Mouse (Mus musculus) left cerebral cortex, adult 11 months (tissue): ENCODE data around the gene Ccdc54.
A peak's percentile ranks its signal among the peaks of the same experiment; 100 is the strongest.

Source experiments
- DNase-seq: peaks from one replicate; pipeline ENCODE4 v3.0.0; 2022; ENCODE audit warnings: low spot score

Ccdc54 gene

GRCm38 (mm10) chr16:50591054-50591453 lies at the start of gene Ccdc54:
Ccdc54 (minus strand) TSS chr16:50591154.
- no peak for DNase-seq

DNA sequence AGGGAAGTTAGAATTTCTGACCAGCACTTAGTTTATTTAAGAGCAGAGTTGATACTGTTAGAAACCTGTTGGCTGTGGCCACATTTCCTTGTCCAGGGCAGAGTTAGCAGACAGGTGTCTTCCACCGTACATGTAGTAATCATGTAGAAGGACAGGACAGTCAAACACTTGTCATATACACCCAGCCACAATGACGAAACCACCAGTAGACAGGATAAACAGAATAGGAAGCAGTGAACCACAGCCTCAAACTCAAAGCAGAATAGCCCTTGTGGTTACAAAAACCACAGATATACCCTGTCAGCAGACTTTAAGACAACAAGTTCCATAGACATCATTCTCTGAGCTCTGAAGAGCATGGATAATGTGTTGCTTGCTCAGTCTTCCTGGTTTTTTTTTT lies 41.6 kb upstream of the Ccdc54 start:
- DNase-seq: no peak

DNA sequence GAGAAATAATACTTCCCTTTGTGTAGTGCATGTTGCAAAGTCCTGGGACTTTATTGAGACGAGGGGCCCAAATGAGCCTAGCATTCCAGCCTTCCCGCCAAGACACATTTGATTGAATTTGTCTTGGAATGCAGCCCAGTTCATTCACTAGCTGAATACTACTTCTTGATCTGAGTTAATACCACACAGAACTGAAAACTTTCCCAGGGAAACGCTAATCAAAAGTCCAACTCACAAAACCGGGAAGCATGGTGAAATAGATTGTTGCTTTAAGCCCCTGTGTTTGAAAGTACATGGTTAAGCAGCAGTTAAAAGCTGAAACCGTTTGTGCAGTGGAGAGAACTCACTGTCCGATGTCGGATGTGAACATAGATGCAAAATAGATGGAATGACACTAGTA lies 24.6 kb upstream of the Ccdc54 start:
- no peak for DNase-seq

DNA sequence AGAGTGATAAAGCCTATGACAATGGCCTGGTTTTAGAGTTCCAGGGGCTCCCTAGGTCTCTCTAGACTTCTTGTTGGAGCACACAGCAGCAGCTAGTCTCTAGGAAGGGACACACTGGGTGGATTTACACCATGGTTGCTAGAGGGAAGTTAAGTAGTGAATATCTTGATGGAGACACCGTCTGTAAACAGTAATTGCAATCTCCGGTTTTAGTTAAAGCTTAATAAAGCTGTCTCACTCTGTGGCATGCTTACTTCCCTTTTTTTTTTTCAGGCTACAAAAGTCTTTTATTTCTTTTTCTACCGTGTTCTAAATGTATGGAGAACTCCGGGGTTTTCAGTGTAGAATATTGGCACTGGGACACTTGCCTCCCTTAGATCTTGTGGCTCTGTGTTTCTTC lies 22.0 kb upstream of the Ccdc54 start:
- no peak for DNase-seq

- peak; percentile 37 for DNase-seq
Observed at GRCm38 (mm10) chr16:50610580-50610979, 19.6 kb upstream of the Ccdc54 start.

DNA sequence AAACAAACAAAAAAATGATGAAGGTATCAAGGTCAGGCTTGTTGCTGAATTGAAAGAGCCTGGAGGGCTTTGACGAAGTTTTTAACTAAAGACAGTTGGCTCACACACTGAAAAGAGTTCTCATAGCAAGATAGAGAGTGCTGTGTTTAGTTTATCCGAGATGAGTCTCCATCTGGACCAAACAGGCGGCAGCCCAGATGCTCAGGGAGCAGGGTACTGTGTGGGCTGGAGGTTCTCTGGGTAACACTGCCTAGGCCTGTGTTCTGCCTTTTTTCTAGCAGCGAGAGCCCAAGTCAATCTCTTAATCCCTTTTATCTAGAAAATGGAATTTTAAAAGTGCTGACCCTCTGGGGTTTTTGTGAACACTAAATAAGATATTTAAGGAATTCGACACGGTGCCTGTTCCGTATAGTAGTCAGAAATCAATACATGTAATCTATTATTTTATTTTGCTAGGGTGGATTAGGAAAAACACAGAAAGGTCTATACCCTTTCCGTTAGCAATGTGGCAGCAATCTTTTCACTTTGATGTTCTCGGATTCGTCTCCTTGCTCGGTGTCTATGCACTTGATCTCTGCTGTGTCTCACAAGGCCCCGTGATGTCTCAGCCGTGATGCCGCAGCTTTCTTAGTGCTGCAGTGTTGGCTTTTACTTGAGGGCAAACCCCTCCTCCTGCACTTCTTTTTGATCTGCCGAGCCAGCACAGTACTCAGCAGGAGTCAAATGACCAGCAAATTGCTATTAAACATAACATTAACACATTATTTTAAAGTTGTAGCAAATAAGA lies 17.0 kb upstream of the Ccdc54 start:
- DNase-seq: no peak

DNA sequence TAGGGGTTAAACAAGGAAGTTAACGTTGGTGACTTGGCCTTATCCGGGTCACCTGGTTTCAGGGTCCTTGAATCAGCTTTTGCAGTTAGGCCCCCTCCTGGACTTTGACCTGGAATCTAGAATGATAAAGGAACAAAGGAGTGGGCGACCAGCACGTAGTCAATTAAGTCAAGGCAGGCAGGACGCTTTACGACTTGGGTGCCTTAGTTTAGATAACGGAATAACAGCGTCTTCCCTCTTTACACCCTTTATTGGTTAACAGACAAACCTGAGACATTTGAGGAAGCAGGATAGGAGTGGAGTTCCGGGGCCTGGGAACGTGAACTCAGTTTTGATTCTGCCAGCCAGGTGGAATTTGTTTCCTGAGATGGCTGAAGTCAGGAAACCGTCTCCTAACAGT lies 13.9 kb upstream of the Ccdc54 start:
- no peak for DNase-seq

GRCm38 (mm10) chr16:50601947-50602346 lies 11.0 kb upstream of the Ccdc54 start:
- DNase-seq: no peak

DNA sequence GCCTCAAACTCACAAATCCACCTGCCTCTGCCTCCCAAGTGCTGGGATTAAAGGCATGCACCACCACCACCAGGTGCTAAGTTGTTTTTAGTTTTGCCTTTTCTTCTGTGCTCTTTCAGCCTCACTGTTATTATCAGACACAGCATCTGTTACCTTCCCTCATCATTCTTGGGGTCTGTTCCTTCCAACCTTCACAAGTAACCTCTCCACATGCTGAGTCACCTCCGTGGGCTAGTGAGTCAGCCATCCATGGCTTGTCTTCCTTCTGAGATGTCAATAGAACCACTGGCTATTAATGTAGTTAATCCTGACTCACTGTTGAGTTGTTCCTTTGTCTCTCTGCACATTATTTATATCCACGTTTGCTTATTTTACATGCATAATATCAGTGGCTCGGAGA lies 9.7 kb upstream of the Ccdc54 start:
- DNase-seq: no peak

DNA sequence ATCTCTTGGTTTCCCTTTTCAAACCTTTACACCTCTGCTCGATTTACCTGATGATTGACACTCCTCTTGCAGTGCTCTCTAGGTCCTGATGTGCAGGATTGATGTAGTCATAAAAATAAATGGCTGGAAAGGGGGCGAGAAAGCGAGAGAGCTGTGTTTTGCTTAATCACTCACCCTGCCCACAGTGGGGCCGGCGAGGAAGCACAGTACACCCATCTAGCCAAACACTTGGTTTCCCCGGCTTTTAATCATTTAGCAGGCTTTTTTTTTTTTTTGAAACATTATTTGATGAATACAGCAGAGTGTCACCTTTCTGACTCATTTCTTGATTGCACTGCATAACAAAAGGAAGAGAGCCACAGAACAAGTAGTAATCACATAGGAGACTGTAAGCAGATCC lies 5.7 kb upstream of the Ccdc54 start:
- DNase-seq: no peak

DNA sequence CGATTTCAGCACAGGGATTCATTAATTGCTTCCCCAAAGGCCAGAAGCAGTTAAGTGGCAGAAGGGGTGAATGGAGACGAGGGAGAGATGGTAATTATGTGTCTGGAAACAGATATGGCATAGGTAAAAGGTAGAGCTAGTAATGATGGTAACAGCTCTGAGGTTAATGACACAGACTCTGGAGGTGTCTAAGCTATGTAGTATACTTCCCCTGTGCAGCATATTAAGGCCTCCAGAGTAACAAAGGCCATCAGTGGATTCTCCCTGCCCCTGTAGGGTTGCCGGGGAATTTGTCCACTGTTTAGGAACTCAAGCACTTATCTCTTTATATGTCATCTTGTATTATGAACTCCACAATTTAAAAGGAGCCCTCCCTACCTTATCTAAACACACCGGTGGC lies 5.2 kb upstream of the Ccdc54 start:
- no peak for DNase-seq

DNA sequence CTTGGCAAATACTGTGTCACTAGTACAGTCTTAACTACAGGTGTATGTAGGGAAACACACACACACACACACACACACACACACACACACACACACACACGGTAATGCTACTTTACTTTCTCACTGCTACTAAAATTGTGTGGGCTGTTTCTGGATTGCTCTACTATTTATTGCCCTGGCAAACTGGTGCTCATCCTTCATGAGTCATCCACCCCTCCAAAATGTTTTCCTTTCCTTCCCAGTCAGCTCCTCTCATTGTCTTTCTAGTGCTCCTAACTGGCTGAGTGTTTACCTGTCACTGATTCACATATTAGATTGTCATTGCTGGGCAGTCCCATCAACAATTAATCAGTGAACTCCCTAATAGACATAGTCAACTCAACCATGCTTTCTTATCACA lies 3.9 kb upstream of the Ccdc54 start:
- DNase-seq: no peak

GRCm38 (mm10) chr16:50593361-50593760 lies 2.4 kb upstream of the Ccdc54 start:
- DNase-seq: no peak

GRCm38 (mm10) chr16:50589574-50590151 lies 1.3 kb downstream of the Ccdc54 start:
- DNase-seq: no peak

- no peak for DNase-seq
Observed at GRCm38 (mm10) chr16:50588191-50588590, 2.8 kb downstream of the Ccdc54 start.

DNA sequence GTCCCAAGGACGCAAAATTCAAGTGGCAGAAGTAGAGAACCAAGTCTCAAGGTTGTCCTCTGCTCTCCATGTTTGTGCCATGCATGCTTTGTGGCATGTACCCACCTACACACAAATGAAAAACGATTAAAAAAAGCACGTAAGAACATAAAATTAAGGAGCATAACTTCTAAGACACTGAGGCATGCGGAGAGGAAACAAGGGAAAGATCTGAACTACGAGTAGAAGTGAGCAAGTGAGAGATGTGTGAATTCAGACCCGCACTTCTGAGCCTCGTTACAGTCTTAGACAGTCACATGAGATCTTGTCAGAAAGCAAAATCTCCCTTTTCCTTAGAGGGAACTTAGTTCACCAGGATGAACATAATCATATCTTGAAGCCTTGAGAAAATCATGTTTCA lies 3.8 kb downstream of the Ccdc54 start:
- DNase-seq: no peak

DNA sequence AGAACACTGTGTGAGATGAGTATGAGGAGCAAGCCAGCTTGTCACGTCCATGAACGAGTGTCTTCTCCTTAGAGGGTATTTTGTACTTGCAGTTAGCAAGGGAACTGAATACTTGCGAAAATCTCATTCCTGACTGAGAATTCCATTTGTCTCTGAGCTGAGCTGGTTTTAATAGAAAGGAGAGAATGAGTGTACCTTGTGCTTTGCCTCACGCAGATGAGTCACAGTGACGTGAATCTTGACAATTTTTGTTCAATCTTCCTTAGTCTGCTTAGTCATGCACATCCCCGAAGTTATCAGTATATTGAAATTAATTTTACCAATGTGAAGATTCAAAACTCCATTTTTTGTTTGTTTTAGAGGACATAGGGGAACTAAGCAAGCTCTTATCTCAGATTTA lies 12.6 kb downstream of the Ccdc54 start:
- no peak for DNase-seq

DNA sequence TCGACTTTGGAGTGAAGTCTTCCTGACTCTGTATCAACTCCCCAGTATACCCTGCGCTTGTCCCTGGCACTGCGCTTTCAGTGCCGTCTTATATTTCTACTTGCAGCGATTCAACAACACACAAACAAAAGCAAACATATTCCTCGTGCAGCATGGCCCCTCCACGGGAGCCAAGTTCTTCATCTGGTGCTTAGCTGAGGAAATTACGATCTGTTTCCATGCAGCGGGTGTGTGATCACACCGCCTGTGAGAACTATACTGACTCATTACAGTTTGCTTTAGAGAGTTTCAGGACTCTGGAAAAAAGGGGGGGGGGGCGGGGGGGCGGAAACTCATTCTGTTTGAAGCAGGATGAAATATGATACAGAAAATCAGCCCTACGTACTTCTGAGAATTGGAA lies 18.4 kb downstream of the Ccdc54 start:
- no peak for DNase-seq

- DNase-seq: no peak
Observed at GRCm38 (mm10) chr16:50559163-50559771, 31.7 kb downstream of the Ccdc54 start.

DNA sequence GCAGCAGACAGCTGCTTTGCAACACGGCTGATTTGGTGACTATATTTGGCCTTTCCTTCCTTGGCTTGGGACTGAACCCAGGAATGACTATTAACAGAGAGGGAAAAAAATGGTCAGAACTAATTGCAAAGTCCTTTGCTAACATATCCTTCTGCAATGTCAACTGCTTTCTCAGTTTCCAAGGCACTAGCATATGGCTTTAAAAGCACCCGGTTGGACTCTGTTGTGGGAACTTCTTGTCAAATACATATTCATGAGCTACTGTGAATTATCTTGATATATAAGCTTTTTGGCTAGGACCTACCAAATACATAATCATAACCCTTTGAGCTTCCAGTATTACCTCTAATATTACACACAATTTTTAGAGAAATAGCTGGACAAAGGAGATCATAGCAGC lies 37.1 kb downstream of the Ccdc54 start:
- no peak for DNase-seq

DNA sequence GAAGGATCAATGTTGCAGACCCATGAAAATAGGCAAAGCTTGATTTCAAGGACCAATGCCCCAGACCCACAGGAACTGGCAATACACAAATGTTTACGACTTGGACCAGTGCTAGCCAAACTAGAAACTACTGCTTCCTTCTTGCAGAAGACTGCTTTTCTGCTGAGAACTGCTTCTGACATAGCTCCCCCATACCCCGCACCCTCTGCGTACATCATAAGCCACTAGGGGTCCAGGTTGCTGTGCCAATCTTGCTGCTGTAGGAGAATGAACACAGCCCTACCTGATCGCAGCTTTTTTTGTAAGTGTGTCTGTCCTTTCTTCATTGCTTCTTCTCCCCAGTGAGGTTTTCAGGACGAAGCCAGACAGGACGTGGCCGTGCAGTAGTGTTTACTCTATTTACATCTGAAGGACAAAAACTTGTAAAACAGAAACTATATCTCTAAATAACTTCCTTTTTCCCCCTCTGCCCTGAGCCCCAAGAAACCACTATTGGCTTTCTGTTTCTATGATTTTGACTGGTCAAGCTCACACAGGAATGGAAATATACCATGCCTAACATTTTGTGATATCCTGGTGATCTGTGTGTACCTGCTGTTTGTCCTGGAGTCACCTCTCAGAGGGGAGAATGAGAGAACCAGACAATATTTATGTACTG lies 39.0 kb downstream of the Ccdc54 start:
- DNase-seq: no peak

DNA sequence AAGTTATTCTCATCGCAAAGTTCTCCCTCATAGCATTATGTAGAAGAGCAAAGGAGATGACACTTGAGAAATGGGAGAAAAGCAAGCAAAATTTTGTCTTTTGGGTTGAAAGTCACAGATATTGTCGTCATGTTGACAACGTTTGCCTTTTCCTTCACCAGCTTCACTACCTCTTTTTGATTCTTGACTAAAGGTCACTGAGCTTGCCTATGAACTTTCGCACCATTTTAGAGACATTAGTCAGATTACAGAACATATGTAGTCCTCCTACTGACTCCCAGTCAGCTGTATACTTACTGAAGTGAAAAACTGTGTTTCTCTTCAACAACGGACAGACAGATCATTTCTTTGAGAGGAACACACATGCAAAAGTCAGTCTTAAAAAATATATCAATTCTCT lies 40.0 kb downstream of the Ccdc54 start:
- no peak for DNase-seq
